ENCODE assay signal across 11 mouse cellular contexts in genomic region chr10:9872143-9872542, GRCm38 (mm10). TPM values are rescaled to one million over a fixed set of nuclear protein-coding genes. Genes with fewer than 3 reads are reported as not detected.
DNase-seq lines count a peak whose midpoint lies in the region; ATAC-seq and TF ChIP-seq lines count a peak whose summit lies in the region.
"Had no signal": no experiment of that assay in that cellular context is flagged by ENCODE, and none has a peak within 500 bp of the region (broad histone marks: within the 10 kb centered on the region; RNA-seq: fewer than 3 reads in every experiment).

No protein-coding gene starts in this region.

- TF ChIP-seq CTCF in layer of hippocampus, adult 2 months (conservative IDR thresholded peaks at IDR 0.05) = peak; percentile 63

- ATAC-seq in midbrain, embryonic 14.5 days (ENCODE audit: low FRiP score, low TSS enrichment) = no peak

- H3K4me1 ChIP-seq in midbrain, embryonic 14.5 days (ENCODE audit: control insufficient read depth, insufficient read depth, low read length) = no peaks in the 10 kb centered on the region

- no peak overlapping the region for H3K27ac ChIP-seq in layer of hippocampus, adult 2 months
- H3K27ac ChIP-seq in midbrain, embryonic 14.5 days (replicated peaks; ENCODE audit: low read depth, low read length) = no peak overlapping the region

- H3K4me2 ChIP-seq in midbrain, embryonic 14.5 days (ENCODE audit: low read length) = no peak overlapping the region

- peak; percentile 37 to 44 for DNase-seq in cerebellum, adult 18-20 months
- no peak for DNase-seq in cerebellum, postnatal 4 days (ENCODE audit: low spot score in 2 of 2)
- DNase-seq in layer of hippocampus, adult 2 months (ENCODE audit: low spot score in 2 of 2) = no peak
- no peak for DNase-seq in layer of hippocampus, postnatal 10 days (ENCODE audit: low spot score in 2 of 2)
- peak; percentile 22 for DNase-seq in R1 (ENCODE audit: low read depth, low spot score)
- DNase-seq in midbrain, embryonic 14.5 days = peak; percentile 24
- DNase-seq in left cerebral cortex, postnatal 36 days (ENCODE audit: low spot score in 2 of 2) = no peak
- no peak for DNase-seq in right cerebral cortex, postnatal 14 days
- DNase-seq: adrenal gland, postnatal 10 days; left cerebral cortex, postnatal 4 days had no signal

- no peaks in the 10 kb centered on the region for H3K36me3 ChIP-seq in midbrain, embryonic 14.5 days (ENCODE audit: control insufficient read depth, insufficient read depth, low read length)

- WGBS in midbrain, embryonic 14.5 days = 84% methylated on average over 2 of the region's 2 CpGs

- H3K4me3 ChIP-seq in layer of hippocampus, adult 2 months = no peak overlapping the region
- no peak overlapping the region for H3K4me3 ChIP-seq in midbrain, embryonic 14.5 days (replicated peaks; ENCODE audit: low read depth, low read length)

- intact Hi-C loops in left cerebral cortex, postnatal 36 days (cut with DNase I) = no loop called here

- H3K9me3 ChIP-seq in midbrain, embryonic 14.5 days (ENCODE audit: control insufficient read depth, low read length) = no peaks in the 10 kb centered on the region
- H3K9me3 ChIP-seq: megakaryocyte, embryonic 14.5 days had no signal

- H3K9ac ChIP-seq in midbrain, embryonic 14.5 days (replicated peaks; ENCODE audit: low read length) = no peak overlapping the region

- no peaks in the 10 kb centered on the region for H3K27me3 ChIP-seq in midbrain, embryonic 14.5 days (ENCODE audit: control insufficient read depth, insufficient read depth, low read length)
- H3K27me3 ChIP-seq: megakaryocyte, embryonic 14.5 days had no signal

RNA-seq across cellular contexts. Expression of gene Stxbp5, which starts 28.7 kb away (rescaled TPM):
- total RNA-seq in layer of hippocampus, adult 2 months (2021) = 100 to 1,000 TPM; 117 to 122 TPM
- total RNA-seq in layer of hippocampus, postnatal 10 days (2021) = 100 to 1,000 TPM in 1 of 2 experiments, 10 to 100 TPM in 1; 93.7 to 102 TPM
- 12.4 and 14.3 TPM in 2 replicates for polyA plus RNA-seq in midbrain, embryonic 14.5 days (2014; fragmentation: Nextera tagmentation; extraction: Ambion mirVana)
- 100 to 1,000 TPM; 102 to 120 TPM for total RNA-seq in left cerebral cortex, postnatal 36 days (2021)

Comparison
In these comparisons a context has a peak if more than half of its experiments do, and no peak if none do; other contexts are left out.
1. DNase-seq: peak in cerebellum, adult 18-20 months (2 of 2), R1 (single experiment) and midbrain, embryonic 14.5 days (single experiment); none in cerebellum, postnatal 4 days (0 of 2), layer of hippocampus, adult 2 months (0 of 2), layer of hippocampus, postnatal 10 days (0 of 2), left cerebral cortex, postnatal 36 days (0 of 2) and right cerebral cortex, postnatal 14 days (single experiment).